Mouse (Mus musculus): ENCODE results near the gene Smug1. TPM values are rescaled to one million over a fixed set of nuclear protein-coding genes. Genes with fewer than 3 reads are reported as not detected.

The Smug1 gene
- total RNA-seq, 4 experiments from 2014 or later = 14.3 to 22.9 (median 15.7) TPM

DNA sequence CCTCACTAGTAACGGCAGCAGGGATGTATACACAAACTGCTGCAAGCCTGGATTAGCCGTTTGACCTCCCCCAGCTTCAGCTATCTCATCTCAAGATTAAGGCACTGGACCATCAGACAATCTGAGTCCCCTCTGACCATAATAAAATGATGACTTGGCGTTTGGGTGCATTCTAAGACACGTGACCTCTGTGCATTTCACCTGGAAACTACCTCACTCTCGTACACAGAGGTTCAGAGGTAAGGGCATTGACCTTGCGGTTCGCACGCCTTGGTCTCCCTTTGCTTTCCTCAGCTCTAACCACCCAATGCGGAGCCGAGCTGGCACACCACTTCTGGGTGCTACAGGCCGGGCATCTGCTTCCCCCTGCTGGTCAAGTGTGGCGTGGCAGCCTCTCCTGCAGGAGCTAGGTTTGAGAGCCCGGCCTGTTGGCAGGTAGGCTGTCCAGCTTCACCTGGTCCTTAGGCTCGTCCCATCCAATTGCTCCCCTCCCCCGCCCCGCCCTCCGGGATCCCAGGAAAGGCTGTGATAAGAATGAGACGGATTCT lies 10.1 kb upstream of the Smug1 start:
- DNase-seq = peak; percentile 71

GRCm38 (mm10) chr15:103173251-103173650 lies 6.4 kb upstream of the Smug1 start:
- DNase-seq = no peak

DNA sequence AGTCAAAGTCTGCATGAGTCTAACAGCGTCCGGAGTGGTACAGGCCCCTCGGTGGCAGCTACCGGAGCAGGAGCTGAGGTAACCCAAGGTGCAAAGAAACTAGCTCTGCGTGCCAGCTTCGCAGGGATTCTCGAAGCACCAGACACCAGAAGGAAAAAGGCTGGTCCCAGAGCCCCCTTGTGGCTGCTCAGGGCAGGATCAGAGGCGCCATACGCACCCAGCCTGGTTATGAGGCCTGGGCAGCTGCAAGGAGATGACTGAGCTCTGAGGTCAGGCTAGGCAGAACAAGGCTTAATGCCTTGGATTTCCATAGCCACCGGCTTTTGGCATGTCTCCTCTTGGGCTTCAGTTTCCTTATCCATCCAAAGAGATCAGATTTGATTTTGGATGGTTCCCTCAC lies 5.6 kb upstream of the Smug1 start:
- DNase-seq = no peak

DNA sequence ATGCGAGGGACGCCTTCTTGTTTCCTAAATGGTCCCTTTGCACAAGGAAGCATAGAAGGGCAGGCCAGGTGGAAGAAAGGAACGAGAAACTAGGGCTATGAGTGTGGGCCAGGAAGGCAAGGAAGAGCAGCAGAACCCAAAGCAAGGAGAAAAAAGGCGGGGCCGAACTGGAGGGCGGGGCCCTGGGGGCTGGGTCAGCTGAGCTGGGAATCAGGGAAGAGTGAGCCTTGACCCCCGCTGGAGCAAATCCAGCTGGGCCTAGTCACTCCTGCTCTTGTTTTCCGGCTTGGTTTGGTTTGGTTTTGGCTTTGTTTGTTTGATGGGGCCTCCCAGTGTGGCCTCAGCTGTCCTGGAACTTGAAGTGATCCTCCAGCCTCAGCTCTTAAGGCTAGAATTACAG lies 4.4 kb upstream of the Smug1 start:
- no peak for DNase-seq

DNA sequence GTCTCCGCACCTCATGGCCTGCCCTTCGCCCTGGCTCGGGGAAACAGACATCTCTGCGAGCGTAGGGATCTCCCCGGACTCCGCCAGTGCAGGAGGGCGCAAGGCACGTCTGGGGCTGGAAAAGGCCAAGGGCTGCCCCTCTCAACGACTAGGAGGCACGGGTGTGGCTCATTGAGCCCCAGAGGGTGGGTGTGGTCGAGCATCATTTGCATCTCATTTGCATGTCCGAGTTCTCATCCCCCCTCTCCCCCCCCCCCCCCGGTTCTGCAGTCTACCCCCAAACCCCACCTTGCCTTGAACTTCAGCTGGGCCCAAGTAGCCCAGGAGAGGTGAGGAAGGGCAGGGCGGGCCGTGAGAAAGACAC lies 3.4 kb upstream of the Smug1 start:
- no peak for DNase-seq

DNA sequence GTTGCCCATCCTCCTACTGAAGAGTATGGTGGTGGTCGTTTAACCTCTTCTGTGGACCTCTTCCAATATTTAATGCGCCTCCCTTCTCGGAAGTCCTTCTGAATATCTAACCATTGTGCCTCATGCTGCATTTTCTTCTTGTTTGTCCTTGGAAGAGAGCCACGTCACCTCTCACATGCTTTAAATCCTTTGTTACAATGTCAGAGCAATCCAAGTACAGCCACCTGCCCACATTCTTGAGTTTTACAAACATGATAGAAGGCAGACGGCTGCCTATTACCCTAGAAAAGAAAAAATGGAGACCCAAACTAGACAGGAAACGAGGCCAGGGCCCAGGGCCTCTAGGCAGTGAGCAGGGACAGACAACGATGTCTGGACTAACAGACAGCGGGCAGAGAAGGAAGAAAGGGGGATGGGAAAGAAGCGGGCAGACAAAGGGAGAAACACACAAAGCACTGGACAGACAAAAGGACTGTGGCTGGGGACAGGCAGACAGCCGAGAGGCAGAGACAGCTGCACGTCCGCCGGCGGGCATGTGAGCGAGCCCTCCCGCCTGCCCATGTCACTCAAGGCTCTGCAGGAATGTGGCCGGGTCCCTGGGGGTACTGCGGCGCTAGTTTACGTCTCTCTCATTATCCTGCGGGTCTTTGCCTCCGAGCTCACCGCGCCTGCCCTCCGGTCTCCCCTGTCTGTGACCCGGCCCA lies 2.9 kb upstream of the Smug1 start:
- no peak for DNase-seq

GRCm38 (mm10) chr15:103168801-103169611 lies 2.1 kb upstream of the Smug1 start:
- DNase-seq = no peak

DNA sequence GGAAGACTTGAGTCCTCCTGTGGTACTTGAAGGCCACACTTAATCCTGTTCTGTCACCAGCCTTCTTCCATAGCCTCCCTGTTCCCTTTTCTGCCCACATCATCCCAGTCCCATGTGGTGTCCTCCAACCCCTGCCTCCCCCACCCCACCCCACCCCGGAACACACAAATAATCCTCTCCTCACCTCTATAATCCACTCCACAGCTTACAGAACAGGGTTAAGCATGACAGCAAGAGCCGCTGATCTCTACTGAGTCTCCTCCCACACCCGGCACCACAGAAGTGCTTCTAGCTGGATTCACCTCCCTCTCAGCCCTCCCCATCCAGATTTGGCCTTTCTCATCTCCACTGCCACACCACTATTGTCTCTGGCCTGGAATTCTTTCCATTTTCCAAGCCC lies 894 bp upstream of the Smug1 start:
- DNase-seq = no peak

DNA sequence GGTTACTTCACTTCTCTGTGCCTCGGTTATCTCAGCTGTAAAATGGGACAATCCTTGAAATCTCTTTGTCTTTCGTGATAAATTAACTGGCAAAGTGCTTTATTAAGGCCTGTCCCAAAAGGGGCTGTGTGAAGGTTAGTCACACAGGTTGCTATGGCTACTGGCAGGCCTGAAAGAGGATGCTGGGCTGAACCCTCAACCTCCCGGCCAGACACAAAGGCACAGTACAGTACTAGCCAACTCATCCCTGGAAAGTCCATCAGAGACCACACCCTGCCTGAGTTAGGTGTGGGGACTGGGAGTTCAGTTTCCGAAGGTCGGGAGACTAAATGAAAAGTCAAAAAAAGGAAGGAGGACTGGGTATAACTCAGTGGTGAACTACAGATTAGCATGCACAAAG lies 968 bp downstream of the Smug1 start:
- no peak for DNase-seq

- peak; percentile 78 for DNase-seq
These were observed 1.5 kb downstream of the Smug1 start for GRCm38 (mm10) chr15:103165379-103165778.

GRCm38 (mm10) chr15:103163182-103163919 lies 3.5 kb downstream of the Smug1 start:
- peak; percentile 91 for DNase-seq

- DNase-seq = no peak
These were observed 9.3 kb downstream of the Smug1 start for GRCm38 (mm10) chr15:103157585-103157984.

DNA sequence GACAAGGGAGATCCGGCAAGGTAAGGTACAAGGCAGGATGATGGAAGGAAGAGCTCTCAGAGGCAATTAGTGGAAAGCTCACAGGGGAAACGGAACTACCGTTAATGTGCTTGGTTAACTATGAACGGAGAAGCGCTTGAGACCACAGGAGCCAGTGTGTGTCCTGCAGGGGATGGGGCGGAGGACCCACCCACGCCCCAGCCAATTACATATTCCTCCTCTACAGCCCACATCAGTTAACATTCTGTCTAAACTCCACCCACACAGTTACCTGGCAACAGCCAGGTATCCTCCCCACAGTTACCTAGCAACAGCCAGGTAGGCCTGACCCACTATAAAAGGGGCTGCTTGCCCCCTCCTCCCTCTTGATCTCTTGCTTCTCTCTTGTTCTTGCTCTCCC lies 10.0 kb downstream of the Smug1 start:
- no peak for DNase-seq

GRCm38 (mm10) chr15:103155366-103156321 lies 11.2 kb downstream of the Smug1 start:
- no peak for DNase-seq

DNA sequence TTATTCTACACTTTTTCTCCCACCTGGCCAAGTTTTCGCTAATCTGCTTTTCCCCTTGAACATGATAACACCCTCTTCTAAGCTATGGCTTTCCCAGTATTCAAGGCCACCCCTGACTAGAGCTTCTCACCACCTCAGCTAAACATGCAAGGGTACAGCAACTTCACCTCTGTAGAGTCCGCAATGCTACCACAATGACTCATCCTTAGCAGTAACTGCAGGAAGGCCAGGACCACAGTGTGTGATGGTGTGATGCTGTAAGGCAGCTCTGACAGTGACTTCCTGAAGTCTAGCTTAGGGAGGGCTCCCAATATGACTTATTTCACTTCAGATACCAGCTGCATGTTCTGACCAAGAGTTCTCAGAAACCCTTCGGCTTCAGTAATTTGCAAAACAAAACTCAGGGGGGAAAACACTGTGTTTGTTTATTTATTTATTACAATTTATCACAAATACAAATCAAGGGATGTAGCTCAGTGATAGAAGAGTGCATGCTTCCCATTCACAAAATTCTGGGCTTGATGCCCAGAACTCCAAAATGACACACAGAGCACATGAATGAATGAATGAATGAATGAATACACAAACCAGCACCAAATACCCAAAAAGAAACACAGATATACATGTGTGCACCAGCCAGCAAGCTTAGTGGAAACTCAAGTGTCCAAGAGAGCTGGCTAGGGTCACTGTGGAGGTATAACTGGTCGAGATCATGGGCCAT lies 13.8 kb downstream of the Smug1 start:
- no peak for DNase-seq

GRCm38 (mm10) chr15:103152371-103152770 lies 14.5 kb downstream of the Smug1 start:
- no peak for DNase-seq

GRCm38 (mm10) chr15:103147779-103148178 lies 19.1 kb downstream of the Smug1 start:
- DNase-seq = no peak

- no peak for DNase-seq
These were observed 19.5 kb downstream of the Smug1 start for GRCm38 (mm10) chr15:103147422-103147690.

- DNase-seq = no peak
These were observed 20.1 kb downstream of the Smug1 start for GRCm38 (mm10) chr15:103146627-103147421.

GRCm38 (mm10) chr15:103145635-103146299 lies 21.1 kb downstream of the Smug1 start:
- DNase-seq = no peak

All from adrenal gland, adult 8-10 months (tissue).